Comparison of ENCODE assay signal across 8 mouse cellular contexts in genomic region chr16:34289583-34289982, GRCm38 (mm10).
DNase-seq lines count a peak whose midpoint lies in the region; ATAC-seq and TF ChIP-seq lines count a peak whose summit lies in the region.

No protein-coding gene starts in this region.

- H3K9ac ChIP-seq in hindbrain, embryonic 14.5 days, result no peak overlapping the region
- H3K9ac ChIP-seq in embryonic facial prominence, embryonic 14.5 days (ENCODE audit: low read depth, low read length), result no peak overlapping the region

- peak; percentile 29; the same call in 1 of the 2 replicates for TF ChIP-seq CTCF in testis, adult 2 months (IDR thresholded peaks at IDR 0.05; ENCODE audit: control insufficient read depth, insufficient read depth, insufficient replicate concordance, low read depth, low read length)

- no peak for ATAC-seq in hindbrain, embryonic 14.5 days (ENCODE audit: low FRiP score)
- ATAC-seq in embryonic facial prominence, embryonic 14.5 days (ENCODE audit: low read depth), result no peak

- H3K4me3 ChIP-seq in hindbrain, embryonic 10.5 days, result no peak overlapping the region
- H3K4me3 ChIP-seq in hindbrain, embryonic 14.5 days (replicated peaks; ENCODE audit: low read length), result no peak overlapping the region
- H3K4me3 ChIP-seq in testis, adult 2 months (ENCODE audit: control insufficient read depth, low read depth, low read length), result no peak overlapping the region
- no peak overlapping the region for H3K4me3 ChIP-seq in embryonic facial prominence, embryonic 14.5 days (ENCODE audit: low read depth, low read length)

- 54% methylated on average over 7 of the region's 7 CpGs for WGBS in hindbrain, embryonic 10.5 days
- 53% methylated on average over 7 of the region's 7 CpGs for WGBS in hindbrain, embryonic 14.5 days
- WGBS in embryonic facial prominence, embryonic 14.5 days, result 53% methylated on average over 7 of the region's 7 CpGs

- peaks cover 30% of the 10 kb centered on the region for H3K36me3 ChIP-seq in hindbrain, embryonic 10.5 days
- peaks cover 24% of the 10 kb centered on the region for H3K36me3 ChIP-seq in hindbrain, embryonic 14.5 days (replicated peaks; ENCODE audit: control insufficient read depth, insufficient read depth)
- no peaks in the 10 kb centered on the region for H3K36me3 ChIP-seq in testis, adult 2 months (ENCODE audit: control insufficient read depth, insufficient read depth, low read length)
- H3K36me3 ChIP-seq in embryonic facial prominence, embryonic 14.5 days (ENCODE audit: control insufficient read depth, insufficient read depth, low read length), result peaks cover 10% of the 10 kb centered on the region; the same call in 1 of the 2 replicates

- H3K27me3 ChIP-seq in hindbrain, embryonic 10.5 days (ENCODE audit: insufficient read depth, poor library complexity, severe bottlenecking), result no peaks in the 10 kb centered on the region
- H3K27me3 ChIP-seq in hindbrain, embryonic 14.5 days (ENCODE audit: control insufficient read depth, insufficient read depth, low read length), result no peaks in the 10 kb centered on the region
- H3K27me3 ChIP-seq in testis, adult 2 months (ENCODE audit: control insufficient read depth, insufficient read depth, low read length), result no peaks in the 10 kb centered on the region
- H3K27me3 ChIP-seq in embryonic facial prominence, embryonic 14.5 days (replicated peaks; ENCODE audit: control insufficient read depth, insufficient read depth, low read length), result no peaks in the 10 kb centered on the region

- DNase-seq in hindbrain, embryonic 10.5 days (ENCODE audit: low spot score), result peak; percentile 14
- no peak for DNase-seq in hindbrain, embryonic 14.5 days (ENCODE audit: low spot score)
- no peak for DNase-seq in testis, postnatal 14 days (ENCODE audit: low spot score)
- DNase-seq in embryonic facial prominence, embryonic 14.5 days (ENCODE audit: low spot score), result peak; percentile 62
- DNase-seq in telencephalon, adult 2 months (ENCODE audit: low read depth, low spot score), result peak; percentile 64
- DNase-seq in gastrocnemius, postnatal 14 days, result no peak
- no peak for DNase-seq in frontal cortex, postnatal 25 days (ENCODE audit: low spot score in 2 of 2)

- H3K4me1 ChIP-seq in hindbrain, embryonic 10.5 days (replicated peaks), result no peaks in the 10 kb centered on the region
- H3K4me1 ChIP-seq in hindbrain, embryonic 14.5 days (replicated peaks; ENCODE audit: control insufficient read depth, insufficient read depth, low read length), result no peaks in the 10 kb centered on the region
- H3K4me1 ChIP-seq in testis, adult 2 months (ENCODE audit: control insufficient read depth, insufficient read depth, low read length), result no peaks in the 10 kb centered on the region
- no peaks in the 10 kb centered on the region for H3K4me1 ChIP-seq in embryonic facial prominence, embryonic 14.5 days (ENCODE audit: control insufficient read depth, insufficient read depth, low read length)

- intact Hi-C loops in gastrocnemius, postnatal 14 days (cut with DNase I; ENCODE audit: low total_unique reads), result no loop called here

- H3K27ac ChIP-seq in hindbrain, embryonic 10.5 days, result no peak overlapping the region
- no peak overlapping the region for H3K27ac ChIP-seq in hindbrain, embryonic 14.5 days
- H3K27ac ChIP-seq in testis, adult 2 months (ENCODE audit: control insufficient read depth, insufficient read depth, low read depth, low read length), result no peak overlapping the region
- no peak overlapping the region for H3K27ac ChIP-seq in embryonic facial prominence, embryonic 14.5 days (replicated peaks; ENCODE audit: low read depth, low read length)

- TF ChIP-seq POLR2A in testis, adult 2 months (IDR thresholded peaks at IDR 0.05; ENCODE audit: control insufficient read depth, low read depth, low read length), result no peak

- no peak overlapping the region for H3K4me2 ChIP-seq in hindbrain, embryonic 14.5 days (replicated peaks)
- no peak overlapping the region for H3K4me2 ChIP-seq in embryonic facial prominence, embryonic 14.5 days (ENCODE audit: low read depth, low read length)

- H3K9me3 ChIP-seq in hindbrain, embryonic 10.5 days, result no peaks in the 10 kb centered on the region
- H3K9me3 ChIP-seq in hindbrain, embryonic 14.5 days (ENCODE audit: control insufficient read depth, low read length), result no peaks in the 10 kb centered on the region
- no peaks in the 10 kb centered on the region for H3K9me3 ChIP-seq in embryonic facial prominence, embryonic 14.5 days (ENCODE audit: control insufficient read depth, low read length)

Comparison
In these comparisons a context has a peak if more than half of its experiments do, and no peak if none do; other contexts are left out.
1. DNase-seq: peak in hindbrain, embryonic 10.5 days (single experiment), embryonic facial prominence, embryonic 14.5 days (single experiment) and telencephalon, adult 2 months (single experiment); none in hindbrain, embryonic 14.5 days (single experiment), testis, postnatal 14 days (single experiment), gastrocnemius, postnatal 14 days (single experiment) and frontal cortex, postnatal 25 days (0 of 2).